Mouse (Mus musculus) E14TG2a.4 (cell line): Measurements from ENCODE around the gene Dab1.

Experiments used
- H3K27me3 ChIP-seq: 2 replicates; pipeline ENCODE4 v1.6.1; 2014; ENCODE audit warnings: low read length, control low read depth; ENCODE audit not compliant: insufficient read depth
- H3K36me3 ChIP-seq: 2 replicates; pipeline ENCODE4 v1.6.1; 2014; ENCODE audit warnings: low read length, control low read depth; ENCODE audit not compliant: insufficient read depth
- H3K4me1 ChIP-seq: replicated peaks from 2 replicates; pipeline ENCODE4 v1.6.1; 2014; ENCODE audit warnings: low read depth, low read length, control low read depth
- H3K4me3 ChIP-seq: replicated peaks from 2 replicates; pipeline ENCODE4 v1.5.1; 2014; ENCODE audit warnings: mild to moderate bottlenecking, low read length
- H3K9me3 ChIP-seq: 2 replicates; pipeline ENCODE4 v1.6.1; 2014; ENCODE audit warnings: low read length, control low read depth
- CTCF ChIP-seq: conservative IDR thresholded peaks from 2 replicates; pipeline ENCODE4 v1.5.1; 2014; ENCODE audit warnings: low read length
- NANOG ChIP-seq: IDR thresholded peaks from 2 replicates; pipeline ENCODE4 v1.6.1; 2014; ENCODE audit warnings: borderline replicate concordance, low read length, mixed read lengths
- POU5F1 ChIP-seq: IDR thresholded peaks from 2 replicates; pipeline ENCODE4 v1.6.1; 2014; ENCODE audit warnings: low read length, borderline replicate concordance

Gene Dab1

GRCm38 (mm10) chr4:104673317-104673716, 1054.2 kb downstream of the Dab1 start:
- Histone ChIP-seq H3K27me3 (no peaks in the 10 kb centered on the region), H3K36me3 (no peaks in the 10 kb centered on the region), H3K4me3 (no peak overlapping the region), H3K9me3 (no peaks in the 10 kb centered on the region), H3K4me1 (no peaks in the 10 kb centered on the region)
- TF ChIP-seq NANOG (no peak), POU5F1 (no peak), CTCF (no peak)

GRCm38 (mm10) chr4:104674706-104675105, 1055.5 kb downstream of the Dab1 start:
- Histone ChIP-seq H3K4me1 (no peaks in the 10 kb centered on the region), H3K4me3 (no peak overlapping the region), H3K36me3 (no peaks in the 10 kb centered on the region), H3K9me3 (no peaks in the 10 kb centered on the region), H3K27me3 (no peaks in the 10 kb centered on the region)
- TF ChIP-seq CTCF (no peak), NANOG (no peak)

- TF ChIP-seq CTCF (no peak), NANOG (no peak), POU5F1 (no peak)
- no peaks in the 10 kb centered on the region for H3K9me3 ChIP-seq
- H3K36me3 ChIP-seq = no peaks in the 10 kb centered on the region
- no peak overlapping the region for H3K4me3 ChIP-seq
- H3K27me3 ChIP-seq = no peaks in the 10 kb centered on the region
- H3K4me1 ChIP-seq = no peaks in the 10 kb centered on the region
Observed at GRCm38 (mm10) chr4:104678234-104678633, 1059.1 kb downstream of the Dab1 start.

GRCm38 (mm10) chr4:104680475-104680874, 1061.3 kb downstream of the Dab1 start:
- Histone ChIP-seq H3K4me1 (no peaks in the 10 kb centered on the region), H3K27me3 (no peaks in the 10 kb centered on the region), H3K4me3 (no peak overlapping the region), H3K36me3 (no peaks in the 10 kb centered on the region), H3K9me3 (no peaks in the 10 kb centered on the region)
- TF ChIP-seq NANOG (no peak), POU5F1 (no peak), CTCF (no peak)

- H3K4me1 ChIP-seq = 0 out of 2 replicates have a peak, but pooled peaks cover 4% of the 10 kb centered on the region
- no peaks in the 10 kb centered on the region for H3K27me3 ChIP-seq
- no peaks in the 10 kb centered on the region for H3K36me3 ChIP-seq
- no peaks in the 10 kb centered on the region for H3K9me3 ChIP-seq
- no peak overlapping the region for H3K4me3 ChIP-seq
- no peak for TF ChIP-seq NANOG
- TF ChIP-seq CTCF = no peak
- no peak for TF ChIP-seq POU5F1
Observed at GRCm38 (mm10) chr4:104686137-104686809, 1067.1 kb downstream of the Dab1 start.

- H3K9me3 ChIP-seq = no peaks in the 10 kb centered on the region
- no peak for TF ChIP-seq POU5F1
- TF ChIP-seq NANOG = no peak
- H3K36me3 ChIP-seq = no peaks in the 10 kb centered on the region
- H3K4me1 ChIP-seq = 0 out of 2 replicates have a peak, but pooled peaks cover 4% of the 10 kb centered on the region
- no peak overlapping the region for H3K4me3 ChIP-seq
- no peaks in the 10 kb centered on the region for H3K27me3 ChIP-seq
Observed at GRCm38 (mm10) chr4:104689047-104689446, 1069.9 kb downstream of the Dab1 start.

- Histone ChIP-seq H3K36me3 (no peaks in the 10 kb centered on the region), H3K4me3 (no peak overlapping the region)
Observed at GRCm38 (mm10) chr4:104691026-104691425, 1071.9 kb downstream of the Dab1 start.

GRCm38 (mm10) chr4:104694188-104694587, 1075.0 kb downstream of the Dab1 start:
- TF ChIP-seq CTCF = no peak
- no peak for TF ChIP-seq NANOG
- no peak for TF ChIP-seq POU5F1
- Histone ChIP-seq H3K4me1 (no peaks in the 10 kb centered on the region), H3K27me3 (no peaks in the 10 kb centered on the region), H3K36me3 (no peaks in the 10 kb centered on the region), H3K4me3 (no peak overlapping the region), H3K9me3 (no peaks in the 10 kb centered on the region)

More at GRCm38 (mm10) chr4:104691026-104691425, 1071.9 kb downstream of the Dab1 start:
- Histone ChIP-seq H3K9me3 (no peaks in the 10 kb centered on the region), H3K27me3 (no peaks in the 10 kb centered on the region), H3K4me1 (0 out of 2 replicates have a peak, but pooled peaks cover 4% of the 10 kb centered on the region)
- TF ChIP-seq POU5F1 (no peak), NANOG (no peak), CTCF (no peak)

GRCm38 (mm10) chr4:104696522-104696921, 1077.4 kb downstream of the Dab1 start:
- no peaks in the 10 kb centered on the region for H3K36me3 ChIP-seq
- H3K4me1 ChIP-seq = no peaks in the 10 kb centered on the region
- H3K4me3 ChIP-seq = no peak overlapping the region
- no peaks in the 10 kb centered on the region for H3K27me3 ChIP-seq
- TF ChIP-seq CTCF = no peak
- no peak for TF ChIP-seq POU5F1
- TF ChIP-seq NANOG = no peak
- no peaks in the 10 kb centered on the region for H3K9me3 ChIP-seq
